Mouse (Mus musculus) embryonic fibroblast, embryonic 13.5 days (primary cell): ENCODE data around the gene Tmtc3. TPM values are rescaled to one million over a fixed set of nuclear protein-coding genes. Genes with fewer than 3 reads are reported as not detected.
A peak's percentile ranks its signal among the peaks of the same experiment; 100 is the strongest.

ENCODE experiments used
- H3K27ac ChIP-seq: 2 replicates; pipeline ENCODE4 v1.5.1; 2012; ENCODE audit warnings: low read length, control low read depth, inconsistent platforms; ENCODE audit not compliant: insufficient read depth
- H3K4me1 ChIP-seq: 2 replicates; pipeline ENCODE4 v1.6.1; 2011; ENCODE audit warnings: low read length; ENCODE audit not compliant: control insufficient read depth, insufficient read depth
- H3K4me3 ChIP-seq: 2 replicates; pipeline ENCODE4 v1.5.1; 2011; ENCODE audit warnings: mild to moderate bottlenecking, control low read depth, low read length; ENCODE audit not compliant: insufficient read depth
- CTCF ChIP-seq: IDR thresholded peaks from 2 replicates; pipeline ENCODE4 v1.5.1; 2011; ENCODE audit warnings: mild to moderate bottlenecking, control low read depth, low read length, moderate library complexity, borderline replicate concordance; ENCODE audit not compliant: insufficient read depth
- POLR2A ChIP-seq: IDR thresholded peaks from 2 replicates; pipeline ENCODE4 v1.6.1; 2011; ENCODE audit warnings: low read depth, mild to moderate bottlenecking, control low read depth, low read length, moderate library complexity
- polyA plus RNA-seq: library from polyadenylated mRNA; stranded (reverse); fragments of >200 nt; gene quantifications from 2 replicates; pipeline ENCODE4 v1.2.4, GENCODE M21; 2011; ENCODE audit warnings: low read depth; ENCODE audit not compliant: missing spikeins, insufficient read length

Gene Tmtc3
- polyA plus RNA-seq = 73.4 and 80.6 TPM in 2 replicates

DNA sequence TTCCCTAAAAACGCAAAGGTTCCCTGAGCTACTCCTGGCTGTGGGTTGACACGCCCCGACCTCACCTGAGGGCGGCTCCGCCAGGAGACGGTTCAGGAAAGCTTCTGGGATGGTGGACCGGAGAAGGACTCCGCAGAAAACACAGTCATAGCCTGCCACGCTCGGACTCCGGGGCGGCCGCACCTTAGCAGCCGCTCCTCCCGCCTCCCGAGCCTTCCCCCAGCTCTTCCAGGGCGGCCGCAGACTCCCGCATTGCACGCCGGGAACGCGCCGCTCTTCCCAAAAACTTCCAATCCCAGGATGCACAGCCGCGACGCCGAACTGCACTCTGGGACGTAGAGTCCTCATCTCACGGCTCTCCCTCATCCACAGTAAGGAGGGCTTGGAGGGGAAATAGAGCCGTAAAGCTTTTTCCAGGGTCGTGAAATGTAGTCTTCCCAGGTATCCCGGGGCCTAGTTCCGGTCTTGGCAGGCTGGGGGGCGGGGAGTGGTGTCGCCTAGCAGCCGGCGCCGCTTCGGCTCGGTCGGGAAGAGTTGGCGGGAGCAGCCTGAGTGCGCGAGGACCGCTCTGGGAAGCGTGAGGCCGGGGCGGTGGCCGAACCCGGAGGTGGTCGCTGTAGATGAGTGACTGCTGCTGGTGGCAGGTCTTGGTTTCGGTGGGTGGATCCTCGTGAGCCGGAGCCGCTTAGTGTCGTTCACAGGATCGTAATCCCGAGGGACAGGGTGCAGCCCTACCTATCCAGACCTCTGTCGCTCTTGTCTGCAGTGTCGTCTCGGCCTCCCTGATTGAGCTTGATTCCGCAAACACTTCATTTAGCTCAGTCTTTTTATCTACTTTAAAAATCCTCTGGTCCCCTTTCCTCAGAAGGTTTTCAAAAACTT lies at the start of gene Tmtc3, which contains the start of gene Cep290:
Gene Tmtc3, minus strand, starts transcription at position 254 of the 882 bp plus-strand sequence.
Gene Cep290, plus strand, starts transcription at position 462 of the 882 bp plus-strand sequence.
- no peak within 1 kb of the TSS for H3K27ac ChIP-seq
- TF ChIP-seq POLR2A (peak; percentile 82), CTCF (no peak)

DNA sequence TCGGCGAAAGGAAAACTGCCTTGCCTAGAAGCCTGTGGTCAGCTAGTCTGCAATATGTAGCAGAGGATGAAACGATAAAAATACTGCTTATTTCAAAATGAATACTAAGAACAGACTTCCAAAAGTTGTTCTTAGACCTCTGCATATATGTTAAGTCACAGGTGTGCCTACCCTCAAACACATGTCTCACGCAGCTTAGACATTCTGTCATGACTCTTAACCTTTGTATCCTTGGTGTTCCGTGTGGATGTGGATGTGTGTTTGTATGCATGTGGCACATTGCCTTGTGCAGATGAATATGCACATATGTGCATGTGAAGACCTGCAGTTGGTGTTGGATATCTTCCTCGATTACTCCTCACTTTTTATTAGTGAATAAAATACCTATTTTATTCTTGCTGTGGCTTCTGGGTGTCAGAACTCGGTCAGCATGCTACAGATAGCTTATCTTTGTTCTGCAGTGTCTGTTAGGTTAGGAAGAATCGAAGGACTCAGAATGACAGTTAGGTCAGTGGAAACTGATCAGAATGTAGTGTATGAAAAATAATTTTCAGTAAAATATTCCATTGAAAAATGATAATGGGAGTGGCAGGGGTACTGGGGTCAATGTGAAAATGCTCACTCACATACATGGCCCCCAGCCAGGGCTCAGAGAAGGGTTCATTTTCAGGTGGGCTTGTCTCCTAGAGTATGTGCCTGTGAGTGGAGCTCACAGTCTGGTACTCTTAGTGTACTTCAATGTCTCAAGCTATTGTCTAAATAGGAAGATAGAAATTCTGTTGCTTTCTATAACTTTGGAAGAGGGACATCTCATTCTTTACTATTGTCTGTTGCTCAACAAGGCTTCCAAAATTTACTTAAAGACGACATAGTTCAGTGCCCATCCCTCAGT lies 37.6 kb upstream of the Tmtc3 start:
- no peak for TF ChIP-seq CTCF
- no peak for TF ChIP-seq POLR2A
- Histone ChIP-seq H3K4me3 (no peak overlapping the region), H3K4me1 (no peaks in the 10 kb centered on the region), H3K27ac (no peak overlapping the region)

More for the DNA sequence above, at the start of gene Tmtc3, which contains the start of gene Cep290:
- Histone ChIP-seq H3K4me1 (no peaks in the 10 kb centered on the region), H3K4me3 (peak within 1 kb of the TSS; percentile 94)

DNA sequence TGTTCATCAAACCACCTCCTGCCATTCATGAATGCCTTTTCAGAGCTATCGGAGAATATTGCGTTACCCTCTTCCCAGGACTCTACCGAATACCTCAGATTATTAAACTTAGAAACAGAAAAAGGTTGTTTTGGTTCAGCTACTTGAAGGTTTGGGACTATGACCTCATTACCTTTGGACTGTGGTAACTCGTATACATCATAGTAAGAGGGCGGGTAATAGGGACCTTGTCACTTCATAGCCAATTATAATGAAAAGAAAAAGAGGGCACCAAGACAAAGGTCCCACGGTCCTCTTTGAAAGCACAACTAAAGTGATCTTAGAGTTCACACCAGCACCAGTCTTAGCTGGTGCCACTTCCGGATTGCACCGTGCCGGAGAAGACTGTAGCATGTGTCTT lies 35.2 kb upstream of the Tmtc3 start:
- Histone ChIP-seq H3K4me3 (no peak overlapping the region), H3K27ac (no peak overlapping the region), H3K4me1 (no peaks in the 10 kb centered on the region)
- TF ChIP-seq CTCF (no peak), POLR2A (no peak)

DNA sequence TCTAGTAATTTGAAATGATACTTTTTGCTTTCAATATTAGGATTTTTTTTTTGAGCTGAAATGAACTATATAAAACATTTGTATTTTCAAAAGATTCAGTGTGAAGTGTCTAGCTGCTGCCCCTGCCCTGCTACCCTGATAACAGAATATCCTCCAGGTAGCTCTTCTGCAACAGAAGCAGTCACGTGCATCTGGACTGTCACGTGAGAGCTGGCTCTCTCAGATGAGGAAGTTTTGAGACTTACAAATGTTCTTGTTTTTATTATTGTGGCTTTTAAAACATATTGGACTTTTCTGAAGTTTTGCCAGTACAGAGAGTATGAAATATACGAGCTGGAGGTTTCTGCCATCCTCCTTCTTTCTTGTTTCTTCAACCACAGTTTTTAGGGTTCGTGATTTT lies 34.5 kb upstream of the Tmtc3 start:
- Histone ChIP-seq H3K27ac (no peak overlapping the region), H3K4me3 (no peak overlapping the region), H3K4me1 (no peaks in the 10 kb centered on the region)
- TF ChIP-seq CTCF (no peak), POLR2A (no peak)

DNA sequence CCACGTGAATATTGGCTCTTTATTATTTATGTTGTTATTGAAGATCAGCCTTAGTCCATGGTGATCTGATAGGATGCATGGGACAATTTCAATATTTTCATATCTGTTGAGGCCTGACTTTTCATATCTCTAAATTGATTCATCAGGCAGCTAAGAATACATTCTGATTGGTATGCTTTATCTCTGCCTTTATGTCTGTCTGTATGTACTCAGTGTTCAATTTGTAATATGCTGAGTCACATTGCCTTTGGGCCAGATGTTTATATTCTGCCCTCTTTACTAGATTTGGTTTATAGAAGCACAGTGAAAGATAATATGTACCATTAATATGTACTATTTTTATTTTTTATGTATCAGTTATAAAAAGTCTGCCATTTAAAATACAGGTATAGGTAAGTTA lies 21.0 kb upstream of the Tmtc3 start:
- no peak overlapping the region for H3K27ac ChIP-seq
- H3K4me1 ChIP-seq = no peaks in the 10 kb centered on the region
- TF ChIP-seq POLR2A (no peak), CTCF (no peak)
- no peak overlapping the region for H3K4me3 ChIP-seq

DNA sequence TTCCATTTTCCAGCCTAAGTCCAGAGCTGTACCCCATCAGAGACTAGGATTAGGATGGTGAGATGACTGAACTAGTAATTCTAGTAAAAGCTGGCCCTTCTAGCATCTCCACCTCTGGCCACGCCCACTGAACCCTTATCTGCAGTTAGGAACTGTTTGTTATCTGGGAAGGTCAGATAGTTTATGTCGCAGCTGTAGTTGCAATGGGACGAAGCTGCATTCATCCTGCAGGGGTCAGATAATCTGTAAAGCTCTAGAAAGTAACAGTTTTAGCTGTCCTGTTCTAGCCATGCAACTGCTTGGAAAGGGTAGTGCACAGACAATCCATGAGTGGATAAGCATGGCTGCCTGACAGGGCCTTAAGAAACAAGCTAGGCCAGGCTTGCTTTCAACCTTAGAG lies 11.2 kb upstream of the Tmtc3 start:
- Histone ChIP-seq H3K4me3 (no peak overlapping the region), H3K27ac (no peak overlapping the region), H3K4me1 (no peaks in the 10 kb centered on the region)
- TF ChIP-seq POLR2A (no peak), CTCF (no peak)

DNA sequence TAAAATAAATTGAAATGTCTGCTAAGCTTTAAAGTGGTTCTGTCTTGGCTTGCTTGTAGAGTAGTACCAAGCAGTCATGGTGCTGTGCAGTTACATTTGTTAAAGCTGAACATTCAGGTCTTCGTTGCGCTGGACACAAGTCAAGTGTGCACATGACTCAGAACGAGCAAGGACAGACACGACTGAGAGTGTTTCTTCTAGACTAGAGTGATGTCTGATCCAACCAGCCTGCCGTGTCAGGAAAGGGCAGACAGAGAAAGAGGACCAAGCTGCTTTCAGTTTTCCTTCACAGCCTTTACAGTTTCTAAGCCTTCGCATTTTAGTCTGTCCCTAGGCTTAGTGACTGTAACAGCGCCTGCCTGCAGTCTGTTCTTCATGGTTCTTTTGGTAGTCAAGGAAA lies 4.8 kb upstream of the Tmtc3 start:
- Histone ChIP-seq H3K4me3 (no peak overlapping the region), H3K4me1 (no peaks in the 10 kb centered on the region), H3K27ac (no peak overlapping the region)
- TF ChIP-seq CTCF (no peak), POLR2A (no peak)

DNA sequence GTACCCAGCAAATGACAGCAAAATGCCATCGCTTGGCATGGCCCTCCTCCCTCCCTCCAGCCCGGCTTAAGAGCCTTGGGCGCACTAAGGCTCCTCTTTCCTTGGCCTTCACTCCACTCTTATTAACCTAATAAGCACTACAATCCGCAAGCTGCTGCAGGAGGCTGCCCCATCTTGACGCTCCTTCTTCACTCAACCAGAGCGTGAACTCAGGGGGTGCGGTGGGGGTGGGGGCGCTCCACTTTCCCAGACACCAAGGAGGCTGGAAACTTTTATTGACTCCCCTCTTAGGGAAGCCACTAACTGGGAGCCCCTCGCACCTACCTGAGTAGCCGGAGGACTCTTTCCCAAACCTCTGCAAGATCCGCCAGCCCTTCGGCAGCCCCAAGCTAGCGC lies 451 bp downstream of the Tmtc3 start:
- Histone ChIP-seq H3K27ac (no peak overlapping the region), H3K4me3 (peak overlapping the region; percentile 94), H3K4me1 (no peaks in the 10 kb centered on the region)
- no peak for TF ChIP-seq CTCF
- no peak for TF ChIP-seq POLR2A

GRCm38 (mm10) chr10:100479538-100479937 lies 7.6 kb downstream of the Tmtc3 start:
- TF ChIP-seq CTCF (no peak), POLR2A (no peak)
- no peak overlapping the region for H3K4me3 ChIP-seq
- no peaks in the 10 kb centered on the region for H3K4me1 ChIP-seq
- H3K27ac ChIP-seq = no peak overlapping the region

- Histone ChIP-seq H3K4me1 (no peaks in the 10 kb centered on the region), H3K27ac (no peak overlapping the region), H3K4me3 (no peak overlapping the region)
- TF ChIP-seq POLR2A (no peak), CTCF (no peak)
Measured at GRCm38 (mm10) chr10:100475040-100475439, 12.1 kb downstream of the Tmtc3 start.

- Histone ChIP-seq H3K4me1 (no peaks in the 10 kb centered on the region; the same call in 1 of the 2 replicates), H3K27ac (no peak overlapping the region), H3K4me3 (no peak overlapping the region)
- TF ChIP-seq CTCF = no peak
- no peak for TF ChIP-seq POLR2A
Measured at GRCm38 (mm10) chr10:100460515-100460914, 26.6 kb downstream of the Tmtc3 start.
